Mouse (Mus musculus) left cerebral cortex, postnatal 36 days (tissue): ENCODE data around the gene Olfr140. TPM values are rescaled to one million over a fixed set of nuclear protein-coding genes. Genes with fewer than 3 reads are reported as not detected.

Experiments
- DNase-seq, 2 experiments: peaks; one replicate each; pipeline ENCODE4 v3.0.0; 2021 to 2022; ENCODE audit warnings: low spot score in 2 of 2, mixed read lengths in 1 of 2
- intact Hi-C: fragments of 180-260 bp; cut with DNase I; formaldehyde crosslinking; loops from one replicate; pipeline ENCODE4 v1.15.1; 2025
- total RNA-seq, 2 experiments: library from RNA; stranded (reverse); gene quantifications; 2 replicates each; pipeline ENCODE4 v1.2.3; 2021

Olfr140 gene
- total RNA-seq: not detected

DNA sequence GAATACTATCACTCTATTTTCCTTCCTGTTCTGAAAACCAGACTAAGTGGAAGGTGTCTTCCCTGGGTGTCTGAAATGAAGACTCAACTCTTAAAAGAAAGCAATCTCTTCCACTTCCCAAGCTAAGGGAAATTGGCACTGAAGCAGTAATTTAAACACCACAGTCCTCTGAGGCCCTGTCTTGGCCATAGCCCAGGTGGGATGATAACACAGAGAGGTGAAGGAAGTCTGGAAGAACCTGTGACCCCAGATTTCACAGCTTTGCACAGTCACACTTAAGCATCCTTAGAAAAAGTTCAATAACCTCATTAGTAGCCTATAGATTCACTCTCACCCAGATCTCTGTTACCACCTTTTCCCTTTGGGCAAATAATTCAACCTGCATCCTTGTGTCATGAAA, at the start of gene Olfr140:
TSS of gene Olfr140 (minus strand) at position 101 of the 400 bp plus-strand sequence.
- no peak for DNase-seq
- intact Hi-C loops: no loop called here

- intact Hi-C loops: no loop called here
- DNase-seq: no peak
Measured at GRCm38 (mm10) chr2:90070065-90070464, 6.7 kb upstream of the Olfr140 start.

DNA sequence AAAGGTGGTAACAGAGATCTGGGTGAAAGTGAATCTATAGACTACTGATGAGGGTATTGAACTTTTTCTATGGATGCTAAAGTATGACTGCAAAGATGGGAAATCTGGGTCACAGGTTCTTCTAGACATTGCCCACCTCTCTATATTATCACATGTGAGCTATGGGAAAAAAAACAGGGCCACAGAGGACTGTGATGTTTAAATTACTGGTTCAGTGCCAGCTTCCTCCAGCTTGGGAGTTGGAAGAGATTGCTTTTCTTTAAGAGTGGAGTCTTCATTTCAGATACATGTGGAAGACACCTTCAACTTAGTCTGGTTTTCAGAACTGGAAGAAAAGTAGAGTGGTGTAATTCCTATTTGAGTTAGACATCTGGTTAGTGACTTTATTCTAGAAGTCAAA, 28.4 kb downstream of the Olfr140 start, which contains the start of gene Olfr1265:
TSS of gene Olfr1265 (plus strand) at position 301 of the 400 bp plus-strand sequence.
- DNase-seq: no peak
- intact Hi-C loops: no loop called here

DNA sequence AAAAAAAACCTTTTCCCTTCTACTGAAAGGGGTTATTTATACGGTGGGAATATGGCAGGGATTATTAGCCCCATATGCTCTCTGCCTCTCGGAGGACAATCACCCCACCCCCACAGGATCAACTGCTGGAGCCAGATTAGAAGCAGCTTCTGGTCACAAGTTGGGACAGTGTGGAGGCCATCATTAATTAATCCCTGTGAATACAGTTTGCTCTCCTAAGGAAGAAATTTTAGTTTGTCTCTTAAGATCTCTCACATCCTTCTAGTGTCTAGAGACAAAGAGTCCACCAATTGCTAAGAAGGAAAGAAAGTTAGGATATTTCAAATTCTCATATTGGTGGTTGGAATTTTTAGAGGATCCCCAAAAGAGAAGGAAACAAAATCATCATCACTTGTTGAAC, 37.9 kb downstream of the Olfr140 start, which contains the start of gene Olfr1264:
TSS of gene Olfr1264 (minus strand) at position 101 of the 400 bp plus-strand sequence.
- intact Hi-C loops: no loop called here
- no peak for DNase-seq

GRCm38 (mm10) chr2:90011831-90012230, 51.6 kb downstream of the Olfr140 start, which contains the start of gene Olfr1263:
TSS of gene Olfr1263 (plus strand) at chr2:90012131.
- DNase-seq: no peak
- intact Hi-C loops: no loop called here

- intact Hi-C loops: no loop called here
- DNase-seq: no peak
Measured at GRCm38 (mm10) chr2:89999845-90000244, 63.5 kb downstream of the Olfr140 start, which contains the start of gene Olfr1262. TSS of gene Olfr1262 (plus strand) at chr2:90000145.

Other genes starting within 250 kb of the Olfr140 start
- not detected for gene Olfr1256, start 222.0 kb downstream of the Olfr140 start, total RNA-seq
- not detected for gene Olfr48, start 215.4 kb downstream of the Olfr140 start, total RNA-seq
- gene Olfr1257, start 185.2 kb downstream of the Olfr140 start, total RNA-seq: not detected
- not detected for gene Olfr1258, start 136.3 kb downstream of the Olfr140 start, total RNA-seq
- gene Olfr1259, start 114.9 kb downstream of the Olfr140 start, total RNA-seq: not detected
- not detected for gene Olfr1260, start 89.3 kb downstream of the Olfr140 start, total RNA-seq
- gene Olfr1261, start 72.4 kb downstream of the Olfr140 start, total RNA-seq: not detected
- gene Olfr1262, start 63.4 kb downstream of the Olfr140 start, total RNA-seq: not detected
- not detected for gene Olfr1263, start 51.5 kb downstream of the Olfr140 start, total RNA-seq
- not detected for gene Olfr1264, start 38.0 kb downstream of the Olfr140 start, total RNA-seq
- not detected for gene Olfr1265, start 28.3 kb downstream of the Olfr140 start, total RNA-seq
- gene Olfr1269, start 57.8 kb upstream of the Olfr140 start, total RNA-seq: not detected
- gene Olfr32, start 78.7 kb upstream of the Olfr140 start, total RNA-seq: not detected
- not detected for gene Olfr1270, start 89.5 kb upstream of the Olfr140 start, total RNA-seq
- gene Olfr1506, start 160.9 kb upstream of the Olfr140 start, total RNA-seq: not detected
- not detected for gene Olfr142, start 194.0 kb upstream of the Olfr140 start, total RNA-seq
- not detected for gene Olfr1271, start 207.4 kb upstream of the Olfr140 start, total RNA-seq
- not detected for gene Olfr1272, start 229.2 kb upstream of the Olfr140 start, total RNA-seq